Mouse (Mus musculus) hindbrain, embryonic 15.5 days (tissue): Measurements from ENCODE around the gene Snapc2. TPM values are rescaled to one million over a fixed set of nuclear protein-coding genes. Genes with fewer than 3 reads are reported as not detected.
A peak's percentile ranks its signal among the peaks of the same experiment; 100 is the strongest.

ENCODE experiments used
- ATAC-seq: fragments of 200-750 bp; cut with Nextera tagmentation; 2 replicates; pipeline ENCODE4 v1.8.0; 2017; ENCODE audit warnings: low read depth, moderate number of reproducible peaks, moderate TSS enrichment; ENCODE audit not compliant: low FRiP score
- H3K27ac ChIP-seq: fragments of 300-500 bp; sonication (generic); replicated peaks from 2 replicates; pipeline ENCODE4 v1.5.1; 2015; ENCODE audit warnings: mild to moderate bottlenecking, inconsistent platforms
- H3K27me3 ChIP-seq: fragments of 300-500 bp; sonication (generic); 2 replicates; pipeline ENCODE4 v1.6.1; 2015; ENCODE audit warnings: control low read depth, inconsistent platforms
- H3K36me3 ChIP-seq: fragments of 300-500 bp; sonication (generic); 2 replicates; pipeline ENCODE4 v1.6.1; 2015; ENCODE audit warnings: control low read depth, inconsistent platforms
- H3K4me1 ChIP-seq: fragments of 300-500 bp; sonication (generic); replicated peaks from 2 replicates; pipeline ENCODE4 v1.6.1; 2015; ENCODE audit warnings: control low read depth, inconsistent platforms
- H3K4me2 ChIP-seq: fragments of 300-500 bp; sonication (generic); 2 replicates; pipeline ENCODE4 v1.6.1; 2015; ENCODE audit warnings: moderate library complexity, mild to moderate bottlenecking, inconsistent platforms
- H3K4me3 ChIP-seq: fragments of 300-500 bp; sonication (generic); 2 replicates; pipeline ENCODE4 v1.5.1; 2015; ENCODE audit warnings: mild to moderate bottlenecking, inconsistent platforms
- H3K9ac ChIP-seq: fragments of 300-500 bp; sonication (generic); 2 replicates; pipeline ENCODE4 v1.6.1; 2015; ENCODE audit warnings: inconsistent platforms
- H3K9me3 ChIP-seq: fragments of 300-500 bp; sonication (generic); 2 replicates; pipeline ENCODE4 v1.6.1; 2016; ENCODE audit warnings: control low read depth, inconsistent platforms
- WGBS: fragments of 180-500 bp; shearing (Covaris S2); methylation state at CpG from one replicate; pipeline ENCODE4 v1.1.7; 2015; 5-methylcytosine and 5-hydroxymethylcytosine counted together
- polyA plus RNA-seq: library from polyadenylated mRNA; unstranded; fragments of >200 nt; fragmentation: Nextera tagmentation; extraction: Ambion mirVana; gene quantifications from 2 replicates; pipeline ENCODE4 v1.2.1, GENCODE M21; 2015

The Snapc2 gene
- polyA plus RNA-seq, 1 experiment from 2014 or later, result 75.6 TPM

DNA sequence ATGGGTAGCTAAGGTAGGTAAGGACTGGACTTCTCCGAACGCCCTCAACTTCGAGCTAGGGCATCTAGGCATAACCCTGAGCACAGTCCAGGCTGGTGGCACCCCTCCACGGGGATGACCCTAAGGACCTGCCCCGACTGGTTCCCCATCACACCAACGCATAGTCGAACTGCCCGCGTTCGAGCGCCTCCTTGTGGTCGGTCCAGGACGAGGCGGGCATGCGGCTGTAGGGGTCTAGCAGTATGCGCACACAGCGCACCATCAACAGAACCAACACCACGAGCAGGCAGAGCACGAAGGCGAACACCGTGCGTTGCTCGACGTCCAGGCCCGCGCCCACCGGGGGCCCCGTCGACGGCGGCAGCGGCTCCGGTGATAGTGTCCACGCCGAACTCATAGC, 5.4 kb downstream of the Snapc2 start:
- Histone ChIP-seq H3K4me1 (peaks cover 48% of the 10 kb centered on the region), H3K9me3 (no peaks in the 10 kb centered on the region), H3K27ac (peak overlapping the region; percentile 95), H3K9ac (peak overlapping the region; percentile 80), H3K36me3 (peaks cover 43% of the 10 kb centered on the region), H3K27me3 (no peaks in the 10 kb centered on the region), H3K4me3 (peak overlapping the region; percentile 79), H3K4me2 (peak overlapping the region; percentile 74)
- peak; percentile 54 for ATAC-seq
- 3% methylated on average over 35 of the region's 35 CpGs for WGBS

DNA sequence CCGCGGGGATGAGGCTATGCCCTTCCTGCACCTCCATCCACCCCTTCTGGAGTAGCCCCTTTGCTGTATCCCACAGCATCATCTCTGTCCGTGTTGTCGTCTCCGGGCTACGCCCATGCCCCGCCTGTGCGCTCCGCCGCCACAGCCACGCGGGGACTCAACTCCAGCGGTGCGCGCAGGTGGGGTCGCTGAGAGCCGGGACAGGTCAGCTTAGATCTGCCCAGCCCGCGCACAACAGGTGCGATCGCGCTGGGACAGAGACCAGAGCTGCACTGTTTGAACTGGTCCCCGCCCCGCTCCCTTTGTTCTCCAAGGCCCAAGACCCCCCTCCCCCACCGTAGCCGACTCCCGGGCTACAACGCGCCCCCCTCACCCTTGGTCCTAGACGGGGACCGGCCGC, 5.8 kb downstream of the Snapc2 start:
- peaks cover 45% of the 10 kb centered on the region for H3K4me1 ChIP-seq
- H3K9ac ChIP-seq, result peak overlapping the region; percentile 80
- H3K4me3 ChIP-seq, result peak overlapping the region; percentile 79
- no peaks in the 10 kb centered on the region for H3K27me3 ChIP-seq
- H3K9me3 ChIP-seq, result no peaks in the 10 kb centered on the region
- peak overlapping the region; percentile 95 for H3K27ac ChIP-seq
- peaks cover 47% of the 10 kb centered on the region for H3K36me3 ChIP-seq
- peak; percentile 75 for ATAC-seq
- WGBS, result under 1% methylated on average over 31 of the region's 32 CpGs
- H3K4me2 ChIP-seq, result peak overlapping the region; percentile 74

DNA sequence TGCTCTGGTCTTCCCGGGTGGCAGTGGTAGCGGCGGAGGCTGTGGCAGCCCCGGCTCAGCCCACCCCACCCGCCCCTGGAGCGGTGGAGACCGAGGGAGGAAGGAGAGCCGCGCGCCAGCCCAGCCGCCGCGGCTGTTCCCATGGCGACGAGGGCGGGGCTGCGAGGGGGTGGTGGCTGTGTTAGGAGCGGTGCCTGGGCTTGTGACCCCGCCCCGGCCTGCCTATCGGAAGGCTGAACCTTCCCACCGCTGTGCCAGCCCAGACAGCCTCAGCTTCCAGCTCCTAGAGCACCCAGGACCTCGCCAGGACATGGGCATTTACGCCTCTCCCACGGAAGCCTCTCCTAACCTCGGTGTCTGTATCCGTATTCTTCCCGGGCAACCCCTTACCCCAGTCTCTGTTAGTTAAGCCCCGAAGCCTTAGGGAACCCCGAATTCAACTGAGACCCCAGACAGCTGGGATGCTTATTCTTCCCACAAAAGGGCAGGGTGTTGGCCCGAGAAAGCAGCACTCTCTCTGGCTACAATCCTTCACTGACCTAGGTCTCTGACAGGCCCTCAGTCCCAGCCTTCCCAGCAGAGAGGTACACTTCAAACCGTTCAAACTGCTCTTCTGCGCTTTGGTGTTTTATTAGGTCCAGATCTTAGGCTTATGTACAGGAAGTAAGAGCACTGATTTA, 6.4 kb downstream of the Snapc2 start, which contains the start of gene Ctxn1:
TSS of gene Ctxn1 (minus strand) at position 150 of the 680 bp plus-strand sequence.
- Histone ChIP-seq H3K9ac (peak within 1 kb of the TSS; percentile 80), H3K36me3 (peaks cover 52% of the 10 kb centered on the region), H3K4me2 (peak within 1 kb of the TSS; percentile 74), H3K9me3 (no peaks in the 10 kb centered on the region), H3K4me3 (peak within 1 kb of the TSS; percentile 79), H3K27me3 (no peaks in the 10 kb centered on the region), H3K4me1 (peaks cover 40% of the 10 kb centered on the region), H3K27ac (peak within 1 kb of the TSS; percentile 95)
- peak; percentile 91 for ATAC-seq
- 6% methylated on average over 31 of the region's 33 CpGs for WGBS

DNA sequence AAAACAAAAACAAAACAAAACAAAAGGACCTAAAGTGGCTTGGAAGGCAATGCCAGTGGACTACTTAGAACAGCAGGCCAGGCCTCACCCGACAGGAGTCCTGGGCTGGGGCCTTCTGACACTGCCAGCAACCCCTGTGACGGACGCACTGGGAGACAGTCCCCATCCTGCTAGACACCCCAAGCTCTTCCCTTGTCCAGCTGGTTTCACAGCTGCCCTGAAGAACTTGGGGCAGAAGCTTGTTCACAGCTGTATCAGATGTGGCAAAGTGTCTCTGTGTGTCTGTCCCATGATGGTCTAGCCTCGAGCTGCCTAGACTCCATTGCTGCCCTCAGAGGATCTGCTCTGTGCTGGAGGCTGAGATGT, 6.9 kb downstream of the Snapc2 start:
- Histone ChIP-seq H3K9me3 (no peaks in the 10 kb centered on the region), H3K27ac (peak overlapping the region; percentile 95), H3K9ac (peak overlapping the region; percentile 80; the same call in 1 of the 2 replicates), H3K4me3 (peak overlapping the region; percentile 79; the same call in 1 of the 2 replicates), H3K4me1 (peaks cover 35% of the 10 kb centered on the region), H3K4me2 (peak overlapping the region; percentile 74; the same call in 1 of the 2 replicates), H3K27me3 (no peaks in the 10 kb centered on the region), H3K36me3 (peaks cover 53% of the 10 kb centered on the region)
- WGBS, result 79% methylated on average over 4 of the region's 4 CpGs
- no peak for ATAC-seq

DNA sequence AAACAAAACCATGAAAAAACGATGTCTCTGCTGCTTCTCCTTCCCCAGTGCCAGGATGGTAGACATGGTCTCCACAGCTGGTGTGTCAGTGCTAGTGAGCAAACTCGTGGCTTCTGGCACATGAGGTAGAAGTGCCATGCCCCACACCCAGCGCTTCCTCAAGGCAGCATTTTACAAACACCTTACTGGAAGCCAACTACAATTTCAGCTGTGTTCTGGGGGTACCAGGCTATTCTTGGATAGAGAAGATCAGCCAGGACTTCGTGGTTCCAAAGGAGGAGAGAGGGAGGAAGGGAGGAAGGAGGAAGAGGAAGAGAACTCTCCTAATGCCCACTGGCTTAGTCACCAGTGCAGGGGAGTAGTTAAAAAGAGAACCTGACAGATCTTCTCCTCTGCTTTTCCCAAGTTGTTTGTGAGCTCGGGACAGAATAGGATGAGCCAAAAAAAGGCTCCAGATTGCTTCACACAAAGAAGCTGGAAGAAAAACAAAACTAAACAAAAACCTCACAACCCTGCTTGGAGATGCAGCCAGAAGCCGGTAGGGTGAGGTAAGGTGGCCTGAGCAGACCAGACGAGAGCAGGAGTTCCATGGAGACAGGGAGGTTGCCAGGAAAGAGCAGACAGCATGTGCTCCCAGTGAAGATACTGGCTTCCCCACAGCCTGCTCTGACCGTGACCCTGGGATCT, 10.4 kb downstream of the Snapc2 start:
- 88% methylated on average over 8 of the region's 8 CpGs for WGBS
- H3K9me3 ChIP-seq, result no peaks in the 10 kb centered on the region
- H3K27ac ChIP-seq, result no peak overlapping the region
- peaks cover 71% of the 10 kb centered on the region for H3K36me3 ChIP-seq
- no peaks in the 10 kb centered on the region for H3K27me3 ChIP-seq
- no peak overlapping the region for H3K9ac ChIP-seq
- ATAC-seq, result no peak
- no peak overlapping the region for H3K4me2 ChIP-seq
- H3K4me1 ChIP-seq, result peaks cover 10% of the 10 kb centered on the region; the same call in 1 of the 2 replicates
- H3K4me3 ChIP-seq, result no peak overlapping the region

DNA sequence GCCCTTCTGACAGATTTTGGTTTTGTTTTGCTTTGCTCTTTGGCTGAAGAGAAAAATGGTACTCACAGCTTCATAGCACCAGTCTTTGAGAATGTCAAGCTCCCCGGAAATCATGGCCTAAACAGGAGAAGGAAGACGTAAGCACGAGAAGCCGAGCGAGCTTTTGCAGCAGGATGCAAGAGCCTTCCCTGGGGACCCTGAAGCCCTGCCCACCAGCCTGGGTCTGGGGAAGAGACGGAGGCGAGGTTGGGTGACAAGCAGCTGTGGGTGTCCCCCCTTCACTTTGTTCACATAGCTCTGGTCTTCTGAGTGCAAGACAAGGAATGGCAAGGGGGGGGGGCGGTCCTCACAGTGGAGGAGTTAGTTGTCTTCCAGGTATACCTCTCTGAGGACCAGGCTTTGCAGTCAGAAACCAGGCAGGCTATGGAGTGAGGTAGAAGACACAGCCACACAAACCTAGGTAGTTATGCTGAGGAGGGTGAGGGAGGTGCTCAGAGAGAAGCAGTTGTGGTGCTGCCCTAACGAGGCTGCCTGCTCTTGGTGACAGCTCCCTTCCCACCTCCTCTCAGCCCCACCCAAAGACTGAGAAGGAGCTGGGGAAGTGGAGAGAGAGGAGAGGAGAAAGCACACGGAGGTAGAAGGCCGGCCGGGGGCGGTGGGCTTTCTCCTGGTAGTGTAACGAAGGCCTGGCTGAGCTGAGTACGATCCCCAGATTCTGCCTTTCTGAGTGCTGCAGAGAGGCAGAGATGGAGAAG, 12.5 kb downstream of the Snapc2 start:
- H3K4me2 ChIP-seq, result no peak overlapping the region
- no peak overlapping the region for H3K9ac ChIP-seq
- no peak overlapping the region for H3K4me3 ChIP-seq
- no peaks in the 10 kb centered on the region for H3K9me3 ChIP-seq
- no peaks in the 10 kb centered on the region for H3K4me1 ChIP-seq
- ATAC-seq, result no peak
- 95% methylated on average over 15 of the region's 15 CpGs for WGBS
- H3K36me3 ChIP-seq, result peaks cover 73% of the 10 kb centered on the region
- H3K27ac ChIP-seq, result no peak overlapping the region
- no peaks in the 10 kb centered on the region for H3K27me3 ChIP-seq

DNA sequence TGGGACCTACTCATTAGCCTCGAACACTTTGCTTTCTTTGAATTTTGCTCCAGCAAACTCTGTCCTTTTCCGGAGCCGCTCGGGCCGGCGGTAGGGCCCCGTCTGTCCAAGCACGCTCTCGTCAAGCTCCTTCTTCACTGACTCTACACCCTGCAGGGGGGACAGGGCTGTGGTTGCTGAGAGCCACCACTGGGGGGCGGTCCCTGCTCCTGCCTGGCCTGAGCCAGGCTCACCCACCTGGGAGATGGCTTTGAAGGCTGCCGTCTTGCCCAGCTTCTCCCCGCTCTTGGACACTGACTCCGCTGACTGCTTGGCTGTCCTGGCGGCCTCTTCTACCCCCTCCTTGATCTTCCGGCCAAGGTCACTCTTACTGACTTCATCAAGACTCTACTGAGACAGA, 14.7 kb downstream of the Snapc2 start:
- no peak overlapping the region for H3K4me3 ChIP-seq
- no peak overlapping the region for H3K4me2 ChIP-seq
- no peaks in the 10 kb centered on the region for H3K27me3 ChIP-seq
- ATAC-seq, result peak; percentile 40; the same call in 1 of the 2 replicates
- H3K27ac ChIP-seq, result no peak overlapping the region
- H3K36me3 ChIP-seq, result peaks cover 72% of the 10 kb centered on the region
- no peaks in the 10 kb centered on the region for H3K4me1 ChIP-seq
- 76% methylated on average over 15 of the region's 15 CpGs for WGBS
- no peak overlapping the region for H3K9ac ChIP-seq
- H3K9me3 ChIP-seq, result no peaks in the 10 kb centered on the region

DNA sequence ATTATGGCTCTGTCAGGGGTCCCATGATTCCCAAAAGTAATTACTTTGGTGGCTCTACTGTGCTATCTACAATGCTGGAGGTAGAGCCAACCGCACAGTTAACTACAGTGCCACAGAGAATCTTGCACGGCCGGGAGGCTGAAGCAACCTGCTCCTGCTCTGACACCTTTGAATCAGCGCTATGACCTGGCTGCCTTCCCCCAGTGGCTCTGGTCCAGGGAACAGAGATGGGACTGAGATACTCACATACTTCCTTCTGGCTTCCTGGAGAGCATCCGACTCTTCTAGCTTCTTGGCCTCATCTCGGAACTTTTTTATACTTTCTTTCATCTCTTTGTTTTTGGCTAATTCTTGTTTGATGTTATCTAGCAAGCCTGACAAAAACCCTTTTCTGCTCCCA, 16.7 kb downstream of the Snapc2 start:
- H3K27ac ChIP-seq, result no peak overlapping the region
- no peak overlapping the region for H3K4me3 ChIP-seq
- H3K27me3 ChIP-seq, result no peaks in the 10 kb centered on the region
- H3K36me3 ChIP-seq, result peaks cover 66% of the 10 kb centered on the region
- H3K9me3 ChIP-seq, result no peaks in the 10 kb centered on the region
- H3K4me2 ChIP-seq, result no peak overlapping the region
- peaks cover 2% of the 10 kb centered on the region for H3K4me1 ChIP-seq
- no peak overlapping the region for H3K9ac ChIP-seq
- no peak for ATAC-seq
- WGBS, result 95% methylated on average over 6 of the region's 6 CpGs

DNA sequence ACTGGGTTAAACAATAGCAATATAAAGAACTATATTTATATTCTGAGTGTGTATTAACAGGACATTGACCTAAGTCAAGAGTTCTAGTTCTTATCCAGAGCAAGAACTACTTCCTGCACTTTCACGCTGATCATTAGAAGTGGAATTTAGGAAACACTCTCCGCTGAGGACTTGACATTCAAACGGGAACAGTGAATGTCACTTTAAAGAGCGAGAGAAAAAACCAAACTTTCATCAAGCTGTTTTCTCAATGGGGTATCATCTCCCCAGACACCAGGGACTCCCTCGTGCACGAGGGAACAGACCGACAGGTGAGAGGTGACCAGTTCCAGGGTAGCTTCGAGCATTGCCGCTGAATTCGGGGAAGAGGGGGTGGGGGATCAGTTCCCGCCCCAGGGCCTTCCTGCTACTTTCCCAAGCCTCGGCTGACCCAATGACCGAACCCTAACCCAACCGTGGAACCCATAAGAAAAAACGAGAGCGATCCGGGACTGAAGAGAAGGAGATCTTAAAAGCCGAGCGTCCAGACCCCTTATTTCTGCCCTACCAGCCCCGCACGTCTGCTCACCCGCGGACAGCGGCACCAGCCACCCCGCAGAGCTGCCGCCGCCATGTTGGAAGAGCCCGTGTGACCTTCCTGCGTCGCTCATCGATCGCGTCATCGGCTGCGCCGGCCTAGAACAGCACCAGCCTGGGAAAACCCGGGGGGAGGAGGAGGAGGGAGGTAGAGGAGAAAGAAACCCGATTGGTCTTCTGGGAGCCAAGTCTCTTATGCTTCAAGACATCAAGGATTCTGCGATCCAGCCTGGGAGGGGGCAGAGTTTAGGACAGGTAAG, 22.6 kb downstream of the Snapc2 start, which contains the start of gene Timm44:
TSS of gene Timm44 (minus strand) at position 639 of the 836 bp plus-strand sequence.
- peak within 1 kb of the TSS; percentile 55 for H3K4me3 ChIP-seq
- H3K27me3 ChIP-seq, result no peaks in the 10 kb centered on the region
- WGBS, result under 1% methylated on average over 39 of the region's 39 CpGs
- H3K4me2 ChIP-seq, result peak within 1 kb of the TSS; percentile 64
- ATAC-seq, result peak; percentile 96
- H3K36me3 ChIP-seq, result peaks cover 21% of the 10 kb centered on the region
- no peaks in the 10 kb centered on the region for H3K9me3 ChIP-seq
- peak within 1 kb of the TSS; percentile 79 for H3K27ac ChIP-seq
- peaks cover 12% of the 10 kb centered on the region for H3K4me1 ChIP-seq
- peak within 1 kb of the TSS; percentile 65 for H3K9ac ChIP-seq

DNA sequence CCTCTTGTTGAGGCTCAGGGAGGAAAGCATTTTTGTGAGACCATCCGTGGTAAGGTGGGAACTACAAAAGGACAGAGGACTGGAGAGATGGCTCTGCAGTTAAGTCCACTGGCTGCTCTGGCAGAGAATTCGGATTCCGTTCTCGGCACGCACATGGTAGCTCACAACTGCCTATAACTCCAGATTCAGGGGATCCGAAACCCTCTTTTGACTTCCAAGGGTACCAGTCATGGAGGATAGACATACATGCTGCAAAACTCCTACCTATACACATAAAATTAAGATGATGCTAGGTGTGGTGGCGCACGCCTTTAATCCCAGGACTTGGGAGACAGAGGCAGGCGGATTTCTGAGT, 23.2 kb downstream of the Snapc2 start:
- Histone ChIP-seq H3K9me3 (no peaks in the 10 kb centered on the region), H3K9ac (peak overlapping the region; percentile 65), H3K27ac (peak overlapping the region; percentile 79), H3K4me1 (peaks cover 12% of the 10 kb centered on the region), H3K4me2 (peak overlapping the region; percentile 64), H3K27me3 (no peaks in the 10 kb centered on the region), H3K4me3 (peak overlapping the region; percentile 55), H3K36me3 (peaks cover 17% of the 10 kb centered on the region)
- 27% methylated on average over 9 of the region's 9 CpGs for WGBS
- no peak for ATAC-seq

DNA sequence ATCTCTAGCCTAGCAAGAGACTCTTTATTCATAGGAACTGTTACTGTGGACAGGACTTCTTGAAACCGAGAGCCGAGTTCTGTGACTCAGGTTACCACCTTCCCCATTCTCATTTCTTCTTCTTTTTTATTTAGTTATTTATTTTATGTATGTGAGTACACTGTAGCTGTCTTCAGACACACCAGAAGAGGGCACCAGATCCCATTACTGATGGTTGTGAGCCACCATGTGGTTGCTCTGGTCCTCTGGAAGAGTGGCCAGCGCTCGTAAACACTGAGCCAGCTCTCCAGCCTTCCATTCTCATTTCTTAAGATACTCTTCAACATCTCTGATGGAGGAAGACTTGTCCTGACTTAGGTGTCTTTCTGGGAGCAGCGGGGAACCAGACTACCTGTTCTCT, 39.9 kb downstream of the Snapc2 start:
- Histone ChIP-seq H3K4me3 (no peak overlapping the region), H3K27me3 (no peaks in the 10 kb centered on the region), H3K9me3 (no peaks in the 10 kb centered on the region), H3K4me1 (no peaks in the 10 kb centered on the region), H3K9ac (no peak overlapping the region), H3K36me3 (peaks cover 72% of the 10 kb centered on the region), H3K27ac (no peak overlapping the region), H3K4me2 (no peak overlapping the region)
- 94% methylated on average over 5 of the region's 5 CpGs for WGBS
- no peak for ATAC-seq
